Mouse (Mus musculus): Measurements from ENCODE around the gene Nrip2. TPM values are rescaled to one million over a fixed set of nuclear protein-coding genes. Genes with fewer than 3 reads are reported as not detected.
"Not testable (repeated sequence)": the region's sequence is repeated elsewhere in the genome, so short reads cannot be mapped to it uniquely, and the experiment has no call there.

Nrip2 gene
- total RNA-seq (2015; ENCODE audit: low replicate concordance) (not detected in 2 replicates), total RNA-seq (2017; ENCODE audit: low replicate concordance) (not detected in 2 replicates)

- ATAC-seq (replicated peaks; ENCODE audit: low FRiP score, poor library complexity, severe bottlenecking): no peak
Measured at GRCm38 (mm10) chr6:128398996-128399395, at the start of gene Nrip2. Gene Nrip2, plus strand, starts transcription at chr6:128399296.

GRCm38 (mm10) chr6:128349711-128350110 lies 49.4 kb upstream of the Nrip2 start:
- no peak for ATAC-seq (replicated peaks; ENCODE audit: low FRiP score, poor library complexity, severe bottlenecking)

GRCm38 (mm10) chr6:128354140-128354539 lies 45.0 kb upstream of the Nrip2 start:
- ATAC-seq (replicated peaks; ENCODE audit: low FRiP score, poor library complexity, severe bottlenecking): no peak

GRCm38 (mm10) chr6:128355201-128355681 lies 43.9 kb upstream of the Nrip2 start:
- no peak for ATAC-seq (replicated peaks; ENCODE audit: low FRiP score, poor library complexity, severe bottlenecking)

- peak; percentile 99 for ATAC-seq (replicated peaks; ENCODE audit: low FRiP score, poor library complexity, severe bottlenecking)
Measured at GRCm38 (mm10) chr6:128355726-128356416, 43.2 kb upstream of the Nrip2 start, which contains the start of gene Tulp3. Gene Tulp3, minus strand, starts transcription at chr6:128355851.

GRCm38 (mm10) chr6:128358999-128359398 lies 40.1 kb upstream of the Nrip2 start:
- ATAC-seq (replicated peaks; ENCODE audit: low FRiP score, poor library complexity, severe bottlenecking): no peak

GRCm38 (mm10) chr6:128361901-128362300 lies 37.2 kb upstream of the Nrip2 start:
- ATAC-seq (replicated peaks; ENCODE audit: low FRiP score, poor library complexity, severe bottlenecking): peak; percentile 28; the same call in 1 of the 2 replicates

GRCm38 (mm10) chr6:128362381-128363006 lies 36.6 kb upstream of the Nrip2 start, which contains the start of the genes Rhno1 and Foxm1:
Gene Rhno1, minus strand, starts transcription at chr6:128362911.
Gene Foxm1, plus strand, starts transcription at chr6:128362967.
- ATAC-seq (replicated peaks; ENCODE audit: low FRiP score, poor library complexity, severe bottlenecking): peak; percentile 83

- ATAC-seq (replicated peaks; ENCODE audit: low FRiP score, poor library complexity, severe bottlenecking): peak; percentile 43
Measured at GRCm38 (mm10) chr6:128363007-128363825, 35.9 kb upstream of the Nrip2 start.

- ATAC-seq (replicated peaks; ENCODE audit: low FRiP score, poor library complexity, severe bottlenecking): no peak
Measured at GRCm38 (mm10) chr6:128364721-128365120, 34.4 kb upstream of the Nrip2 start.

GRCm38 (mm10) chr6:128366466-128366865 lies 32.6 kb upstream of the Nrip2 start:
- ATAC-seq (replicated peaks; ENCODE audit: low FRiP score, poor library complexity, severe bottlenecking): no peak

GRCm38 (mm10) chr6:128370040-128370439 lies 29.1 kb upstream of the Nrip2 start:
- ATAC-seq (replicated peaks; ENCODE audit: low FRiP score, poor library complexity, severe bottlenecking): no peak

- ATAC-seq (replicated peaks; ENCODE audit: low FRiP score, poor library complexity, severe bottlenecking): no peak
Measured at GRCm38 (mm10) chr6:128375192-128375591, 23.9 kb upstream of the Nrip2 start, which contains the start of the genes Tex52 and Gm44596. Gene Tex52, plus strand, starts transcription at chr6:128375456. Gene Gm44596, plus strand, starts transcription at chr6:128375503.

GRCm38 (mm10) chr6:128376371-128377085 lies 22.6 kb upstream of the Nrip2 start:
- no peak for ATAC-seq (replicated peaks; ENCODE audit: low FRiP score, poor library complexity, severe bottlenecking)

GRCm38 (mm10) chr6:128379636-128380035 lies 19.5 kb upstream of the Nrip2 start:
- no peak for ATAC-seq (replicated peaks; ENCODE audit: low FRiP score, poor library complexity, severe bottlenecking)

- ATAC-seq (replicated peaks; ENCODE audit: low FRiP score, poor library complexity, severe bottlenecking): not testable (repeated sequence)
Measured at GRCm38 (mm10) chr6:128380594-128381167, 18.4 kb upstream of the Nrip2 start.

GRCm38 (mm10) chr6:128381254-128381653 lies 17.8 kb upstream of the Nrip2 start:
- ATAC-seq (replicated peaks; ENCODE audit: low FRiP score, poor library complexity, severe bottlenecking): no peak

- ATAC-seq (replicated peaks; ENCODE audit: low FRiP score, poor library complexity, severe bottlenecking): no peak
Measured at GRCm38 (mm10) chr6:128383752-128384151, 15.3 kb upstream of the Nrip2 start.

GRCm38 (mm10) chr6:128385026-128385425 lies 14.1 kb upstream of the Nrip2 start:
- no peak for ATAC-seq (replicated peaks; ENCODE audit: low FRiP score, poor library complexity, severe bottlenecking)
